Mouse (Mus musculus) lung, postnatal 0 days (tissue): ENCODE results near the gene Nploc4.

Experiments used
- CTCF ChIP-seq: IDR thresholded peaks from 2 replicates; pipeline ENCODE4 v1.5.1; 2016; ENCODE audit warnings: antibody characterized with exemption, mild to moderate bottlenecking
- EP300 ChIP-seq: IDR thresholded peaks from 2 replicates; pipeline ENCODE4 v1.6.1; 2016; ENCODE audit warnings: antibody characterized with exemption, mild to moderate bottlenecking, control low read depth

DNA sequence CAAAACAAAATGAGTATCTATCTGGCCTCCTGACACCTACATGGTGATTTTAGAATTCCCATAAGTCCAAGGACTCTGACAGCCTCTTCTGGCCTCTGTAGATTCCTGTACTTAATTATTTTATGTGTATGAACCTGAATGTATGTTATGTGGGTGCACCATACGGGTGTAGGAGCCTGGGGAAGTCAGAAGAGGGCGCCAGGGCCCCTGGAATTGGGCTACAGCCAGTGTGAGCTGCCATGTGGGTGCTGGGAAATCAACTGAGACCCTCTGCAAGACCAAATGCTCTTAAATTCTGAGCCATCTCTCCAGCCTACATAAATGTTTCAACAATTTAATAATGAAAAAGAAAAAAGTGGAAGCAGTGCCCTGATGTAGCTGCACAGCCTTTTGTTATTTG is 100.1 kb downstream of the Nploc4 start:
- TF ChIP-seq EP300: no peak
- TF ChIP-seq CTCF: no peak
